In the genomic region with DNA sequence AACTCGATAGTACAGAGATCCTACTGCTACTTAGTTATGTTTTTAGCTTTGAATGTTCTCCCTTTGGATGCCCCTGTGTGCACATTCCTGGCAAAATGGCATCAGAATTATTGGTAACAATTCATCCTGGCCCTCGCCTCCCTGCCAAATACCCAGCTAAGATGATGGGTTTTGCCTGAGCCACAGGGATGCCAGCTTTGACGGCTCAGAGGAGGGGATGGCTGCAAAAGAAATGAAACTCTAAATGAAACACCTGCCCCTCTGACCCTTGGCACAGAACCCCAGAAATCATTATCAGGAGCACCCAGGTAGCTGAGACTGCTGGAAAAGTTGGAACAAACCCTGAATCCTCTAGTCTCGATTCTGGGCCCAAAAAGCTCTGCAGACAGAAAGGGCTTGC, we compare ENCODE assay signal across 15 mouse cellular contexts. TPM values are rescaled to one million over a fixed set of nuclear protein-coding genes. Genes with fewer than 3 reads are reported as not detected.
"Had no signal": no experiment of that assay in that cellular context is flagged by ENCODE, and none has a peak within 500 bp of the region (broad histone marks: within the 10 kb centered on the region; RNA-seq: fewer than 3 reads in every experiment).

No protein-coding gene starts in this region.

- H3K27ac ChIP-seq: kidney, embryonic 15.5 days; layer of hippocampus, adult 2 months; liver, embryonic 13.5 days had no signal

- H3K4me1 ChIP-seq: liver, embryonic 13.5 days had no signal

- DNase-seq: kidney, adult 18-20 months; kidney, postnatal 10 days; layer of hippocampus, adult 9-11 months; liver, embryonic 13.5 days; lung, adult 2 months; lung, postnatal 14 days; lung, postnatal 4 days; midbrain, embryonic 14.5 days; thymus, adult 2 months; thymus, postnatal 14 days; thymus, postnatal 4 days had no signal

- H3K4me3 ChIP-seq: kidney, embryonic 15.5 days; layer of hippocampus, adult 2 months; liver, embryonic 13.5 days had no signal

- H3K27me3 ChIP-seq: kidney, embryonic 15.5 days; liver, embryonic 13.5 days had no signal

RNA-seq across cellular contexts. Expression of a gene that starts 54.1 kb away (rescaled TPM):
- total RNA-seq: megakaryocyte progenitor cell, adult 5-6 weeks; megakaryocyte-erythroid progenitor cell, adult 5-6 weeks had no signal
